Mouse (Mus musculus): ENCODE results near the gene Atp6v0a4.

DNA sequence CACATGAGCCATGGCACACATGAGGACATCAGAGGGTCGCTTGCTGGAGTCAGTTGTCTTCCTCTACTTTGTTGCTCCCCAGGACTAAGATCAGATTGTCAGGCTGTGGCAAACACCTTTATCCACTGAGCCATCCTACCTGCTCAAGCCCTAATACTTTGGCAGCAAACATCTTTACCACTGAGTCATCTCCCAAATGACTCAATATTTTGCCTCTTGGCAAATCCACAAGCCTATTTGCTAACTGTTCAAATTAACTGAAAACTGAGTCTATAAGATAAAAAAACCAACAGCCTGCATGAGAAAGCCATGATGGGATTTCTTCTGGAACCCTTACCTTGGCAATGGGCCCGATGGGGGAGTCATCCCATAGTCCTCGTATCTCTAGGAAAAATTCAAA is 14.7 kb upstream of the Atp6v0a4 start:
- TF ChIP-seq CTCF (IDR thresholded peaks at IDR 0.05; ENCODE audit: borderline replicate concordance, insufficient read depth, low read depth, low read length) (no peak), POLR2A (IDR thresholded peaks at IDR 0.05; ENCODE audit: borderline replicate concordance, insufficient read depth, low read length) (no peak)
